In the genomic region with DNA sequence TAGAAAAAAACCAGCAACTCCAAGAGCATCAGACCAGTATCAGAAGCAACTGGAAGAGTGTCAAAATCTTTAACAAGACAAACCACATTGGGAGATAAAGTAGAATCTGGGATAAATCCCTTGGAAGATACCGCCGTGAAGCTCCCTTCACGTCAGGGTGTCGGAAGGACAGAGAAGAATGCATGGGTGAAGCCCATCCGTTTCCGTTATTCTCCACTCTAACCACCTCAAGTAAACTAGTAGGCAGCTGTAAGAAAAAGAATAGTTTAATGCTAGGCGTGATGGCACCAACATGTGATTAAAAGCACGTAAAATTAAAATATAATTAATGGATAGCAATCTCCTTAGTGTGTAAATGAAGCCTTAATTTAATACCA, we compare ENCODE assay signal across 8 mouse cellular contexts. TPM values are rescaled to one million over a fixed set of nuclear protein-coding genes. Genes with fewer than 3 reads are reported as not detected.
A peak's percentile ranks its signal among the peaks of the same experiment; 100 is the strongest.
DNase-seq lines count a peak whose midpoint lies in the region; ATAC-seq lines count a peak whose summit lies in the region.

No protein-coding gene starts in this region.

- H3K4me1 ChIP-seq in heart, embryonic 11.5 days (ENCODE audit: control insufficient read depth, insufficient read depth, low read length), result peaks cover 9% of the 10 kb centered on the region
- peaks cover 29% of the 10 kb centered on the region for H3K4me1 ChIP-seq in hindbrain, embryonic 13.5 days (replicated peaks)

- no peak for DNase-seq in heart, postnatal 25 days (ENCODE audit: low spot score)
- DNase-seq in c-Kit-positive CD71-positive TER-119-negative erythroid progenitor cells, embryonic 14.5 days (ENCODE audit: low read depth), result peak; percentile 4
- peak; percentile 8 for DNase-seq in lung, postnatal 36 days
- DNase-seq in adipocyte (ENCODE audit: low spot score), result no peak
- DNase-seq in frontal cortex, postnatal 10 days (ENCODE audit: low spot score in 2 of 2), result no peak
- no peak for DNase-seq in urinary bladder, adult 18-20 months (ENCODE audit: low spot score in 2 of 2)

- H3K27ac ChIP-seq in heart, embryonic 11.5 days (ENCODE audit: low read depth, low read length), result peak overlapping the region; percentile 97
- H3K27ac ChIP-seq in hindbrain, embryonic 13.5 days, result peak overlapping the region; percentile 98

- H3K27me3 ChIP-seq in heart, embryonic 11.5 days (ENCODE audit: control insufficient read depth, insufficient read depth, low read length), result no peaks in the 10 kb centered on the region
- no peaks in the 10 kb centered on the region for H3K27me3 ChIP-seq in hindbrain, embryonic 13.5 days

- H3K9me3 ChIP-seq in heart, embryonic 11.5 days (replicated peaks; ENCODE audit: control insufficient read depth, low read length), result no peaks in the 10 kb centered on the region
- no peaks in the 10 kb centered on the region for H3K9me3 ChIP-seq in hindbrain, embryonic 13.5 days

- intact Hi-C loops in heart, postnatal 25 days (cut with DNase I), result loop anchor here (5.0 kb wide), 2 partner anchors 89 to 146 kb away; partner anchors contain the start of genes Zfp14 and Zfp790

- H3K4me2 ChIP-seq in heart, embryonic 11.5 days, result peak overlapping the region; percentile 84
- H3K4me2 ChIP-seq in hindbrain, embryonic 13.5 days, result peak overlapping the region; percentile 59

- WGBS in heart, embryonic 11.5 days (ENCODE audit: insufficient replicate concordance), result 22% methylated on average over 8 of the region's 8 CpGs
- 20% methylated on average over 8 of the region's 8 CpGs for WGBS in hindbrain, embryonic 13.5 days

- H3K4me3 ChIP-seq in heart, embryonic 11.5 days (ENCODE audit: low read depth, low read length), result peak overlapping the region; percentile 66
- peak overlapping the region; percentile 47 for H3K4me3 ChIP-seq in hindbrain, embryonic 13.5 days

- peak overlapping the region; percentile 83 for H3K9ac ChIP-seq in heart, embryonic 11.5 days (ENCODE audit: low read depth, low read length)
- peak overlapping the region; percentile 66 for H3K9ac ChIP-seq in hindbrain, embryonic 13.5 days

- H3K36me3 ChIP-seq in heart, embryonic 11.5 days (ENCODE audit: control insufficient read depth, insufficient read depth, low read length), result no peaks in the 10 kb centered on the region; the same call in 1 of the 2 replicates
- H3K36me3 ChIP-seq in hindbrain, embryonic 13.5 days, result peaks cover 17% of the 10 kb centered on the region

- ATAC-seq in heart, embryonic 11.5 days (replicated peaks; ENCODE audit: insufficient number of reproducible peaks, low FRiP score, low TSS enrichment), result no peak
- peak; percentile 17; the same call in 1 of the 2 replicates for ATAC-seq in hindbrain, embryonic 13.5 days (ENCODE audit: low FRiP score)

RNA-seq across cellular contexts. Expression of gene Zfp27, which starts 0.3 kb away (rescaled TPM):
- 9.3 and 9.4 TPM in 2 replicates for polyA plus RNA-seq in heart, embryonic 11.5 days (2014; fragmentation: Nextera tagmentation; extraction: Ambion mirVana)
- total RNA-seq in heart, postnatal 25 days (2021), result 1 to 10 TPM; 7.0 to 8.7 TPM
- 15.1 and 15.2 TPM in 2 replicates for polyA plus RNA-seq in hindbrain, embryonic 13.5 days (2015; fragmentation: Nextera tagmentation; extraction: Ambion mirVana)

RNA-seq across cellular contexts. Expression of gene Zfp383, which starts 1.4 kb away (rescaled TPM):
- polyA plus RNA-seq in heart, embryonic 11.5 days (2014; fragmentation: Nextera tagmentation; extraction: Ambion mirVana), result 4.1 and 6.2 TPM in 2 replicates
- total RNA-seq in heart, postnatal 25 days (2021), result 1 to 10 TPM; 6.2 to 8.2 TPM
- polyA plus RNA-seq in hindbrain, embryonic 13.5 days (2015; fragmentation: Nextera tagmentation; extraction: Ambion mirVana), result 8.5 and 8.6 TPM in 2 replicates

RNA-seq across cellular contexts. Expression of gene Zfp420, which starts 46.9 kb away (rescaled TPM):
- 3.8 and 4.1 TPM in 2 replicates for polyA plus RNA-seq in heart, embryonic 11.5 days (2014; fragmentation: Nextera tagmentation; extraction: Ambion mirVana)
- 1 to 10 TPM; 3.0 to 3.5 TPM for total RNA-seq in heart, postnatal 25 days (2021)
- 18.2 and 18.9 TPM in 2 replicates for polyA plus RNA-seq in hindbrain, embryonic 13.5 days (2015; fragmentation: Nextera tagmentation; extraction: Ambion mirVana)

RNA-seq across cellular contexts. Expression of gene Zfp74, which starts 47.2 kb away (rescaled TPM):
- 7.0 and 10.0 TPM in 2 replicates for polyA plus RNA-seq in heart, embryonic 11.5 days (2014; fragmentation: Nextera tagmentation; extraction: Ambion mirVana)
- 1 to 10 TPM; 6.6 to 7.8 TPM for total RNA-seq in heart, postnatal 25 days (2021)
- 17.5 and 18.4 TPM in 2 replicates for polyA plus RNA-seq in hindbrain, embryonic 13.5 days (2015; fragmentation: Nextera tagmentation; extraction: Ambion mirVana)

RNA-seq across cellular contexts. Expression of gene Zfp940, which starts 53.2 kb away (rescaled TPM):
- polyA plus RNA-seq in heart, embryonic 11.5 days (2014; fragmentation: Nextera tagmentation; extraction: Ambion mirVana), result 2.8 and 4.7 TPM in 2 replicates
- 1 to 10 TPM in 1 of 2 experiments, under 1 TPM in 1; 0.16 to 1.1 TPM for total RNA-seq in heart, postnatal 25 days (2021)
- 12.4 and 13.0 TPM in 2 replicates for polyA plus RNA-seq in hindbrain, embryonic 13.5 days (2015; fragmentation: Nextera tagmentation; extraction: Ambion mirVana)

Comparison
In these comparisons a context has a peak if more than half of its experiments do, and no peak if none do; other contexts are left out.
1. DNase-seq: peak in c-Kit-positive CD71-positive TER-119-negative erythroid progenitor cells, embryonic 14.5 days (single experiment) and lung, postnatal 36 days (single experiment); none in heart, postnatal 25 days (single experiment), adipocyte (single experiment), frontal cortex, postnatal 10 days (0 of 2) and urinary bladder, adult 18-20 months (0 of 2).